ENCODE assay signal across 24 mouse cellular contexts in genomic region chr17:94335688-94336087, GRCm38 (mm10).
"Had no signal": no experiment of that assay in that cellular context is flagged by ENCODE, and none has a peak within 500 bp of the region (broad histone marks: within the 10 kb centered on the region; RNA-seq: fewer than 3 reads in every experiment).

No protein-coding gene starts in this region.

- H3K9me3 ChIP-seq: heart, embryonic 10.5 days; heart, embryonic 13.5 days; heart, embryonic 15.5 days; hindbrain, embryonic 13.5 days; kidney, embryonic 15.5 days; limb, embryonic 13.5 days; limb, embryonic 15.5 days had no signal

- ATAC-seq: forebrain, postnatal 0 days; hindbrain, embryonic 16.5 days; intestine, embryonic 16.5 days had no signal

- H3K36me3 ChIP-seq: heart, embryonic 10.5 days; heart, embryonic 13.5 days; heart, embryonic 15.5 days; hindbrain, embryonic 13.5 days; kidney, embryonic 15.5 days; limb, embryonic 13.5 days; limb, embryonic 15.5 days had no signal

- H3K4me1 ChIP-seq: heart, embryonic 10.5 days; heart, embryonic 13.5 days; heart, embryonic 15.5 days; hindbrain, embryonic 13.5 days; kidney, embryonic 15.5 days; limb, embryonic 13.5 days; limb, embryonic 15.5 days had no signal

- H3K4me3 ChIP-seq: heart, embryonic 10.5 days; heart, embryonic 13.5 days; heart, embryonic 15.5 days; hindbrain, embryonic 13.5 days; kidney, embryonic 15.5 days; limb, embryonic 13.5 days; limb, embryonic 15.5 days had no signal

- H3K4me2 ChIP-seq: heart, embryonic 13.5 days; heart, embryonic 15.5 days; hindbrain, embryonic 13.5 days; kidney, embryonic 15.5 days; limb, embryonic 13.5 days; limb, embryonic 15.5 days had no signal

- DNase-seq: forebrain, postnatal 0 days; gastrocnemius, postnatal 14 days; gastrocnemius, postnatal 36 days; heart, adult 11 months; heart, postnatal 14 days; heart, postnatal 36 days; kidney, adult 11 months; kidney, adult 2 months; kidney, adult 9 months; kidney, postnatal 14 days; kidney, postnatal 36 days; layer of hippocampus, adult 9-11 months; layer of hippocampus, postnatal 36 days; left cerebral cortex, postnatal 4 days had no signal

- H3K9ac ChIP-seq: forebrain, postnatal 0 days; heart, embryonic 13.5 days; heart, embryonic 15.5 days; hindbrain, embryonic 13.5 days; kidney, embryonic 15.5 days; limb, embryonic 13.5 days; limb, embryonic 15.5 days had no signal

- H3K27me3 ChIP-seq: heart, embryonic 15.5 days; hindbrain, embryonic 13.5 days; kidney, embryonic 15.5 days; limb, embryonic 13.5 days; limb, embryonic 15.5 days had no signal

- H3K27ac ChIP-seq: heart, embryonic 10.5 days; heart, embryonic 13.5 days; heart, embryonic 15.5 days; hindbrain, embryonic 13.5 days; kidney, embryonic 15.5 days; kidney, postnatal 0 days; limb, embryonic 13.5 days; limb, embryonic 15.5 days had no signal
